20 mouse cellular contexts compared by ENCODE assay signal in genomic region chr14:53832553-53832952, GRCm38 (mm10).
DNase-seq lines count a peak whose midpoint lies in the region; ATAC-seq lines count a peak whose summit lies in the region.
"Had no signal": no experiment of that assay in that cellular context is flagged by ENCODE, and none has a peak within 500 bp of the region (broad histone marks: within the 10 kb centered on the region; RNA-seq: fewer than 3 reads in every experiment).

No protein-coding gene starts in this region.

- no peaks in the 10 kb centered on the region for H3K4me1 ChIP-seq in heart, embryonic 11.5 days (ENCODE audit: control insufficient read depth, insufficient read depth, low read length)
- H3K4me1 ChIP-seq: embryonic facial prominence, embryonic 12.5 days; forebrain, embryonic 15.5 days; heart, embryonic 12.5 days; hindbrain, embryonic 10.5 days; hindbrain, embryonic 15.5 days had no signal

- DNase-seq in left cerebral cortex, adult 18-20 months (ENCODE audit: low spot score in 2 of 2) = peak; percentile 7 to 16
- no peak for DNase-seq in left cerebral cortex, postnatal 4 days
- DNase-seq in right cerebral cortex, postnatal 36 days (ENCODE audit: low spot score in 2 of 2) = peak; percentile 3 to 4
- DNase-seq in right cerebral cortex, postnatal 10 days (ENCODE audit: low spot score in 2 of 2) = no peak
- peak; percentile 46 for DNase-seq in R1 (ENCODE audit: low read depth, low spot score)
- no peak for DNase-seq in spleen, adult 18-20 months
- DNase-seq: adrenal gland, postnatal 10 days; cerebellum, adult 11-12 months; cerebellum, adult 9-10 months; cerebellum, postnatal 25 days; gastrocnemius, postnatal 14 days; heart, adult 2 months had no signal

- H3K9ac ChIP-seq in heart, embryonic 11.5 days (ENCODE audit: low read depth, low read length) = no peak overlapping the region
- H3K9ac ChIP-seq: embryonic facial prominence, embryonic 12.5 days; forebrain, embryonic 15.5 days; heart, embryonic 12.5 days; hindbrain, embryonic 15.5 days had no signal

- no peaks in the 10 kb centered on the region for H3K36me3 ChIP-seq in heart, embryonic 11.5 days (ENCODE audit: control insufficient read depth, insufficient read depth, low read length)
- H3K36me3 ChIP-seq: embryonic facial prominence, embryonic 12.5 days; forebrain, embryonic 15.5 days; heart, embryonic 12.5 days; hindbrain, embryonic 10.5 days; hindbrain, embryonic 15.5 days had no signal

- no peak overlapping the region for H3K4me3 ChIP-seq in heart, embryonic 11.5 days (ENCODE audit: low read depth, low read length)
- H3K4me3 ChIP-seq: embryonic facial prominence, embryonic 12.5 days; forebrain, embryonic 15.5 days; heart, adult 2 months; heart, embryonic 12.5 days; hindbrain, embryonic 10.5 days; hindbrain, embryonic 15.5 days had no signal

- no peak overlapping the region for H3K27ac ChIP-seq in heart, embryonic 11.5 days (ENCODE audit: low read depth, low read length)
- H3K27ac ChIP-seq: embryonic facial prominence, embryonic 12.5 days; forebrain, embryonic 15.5 days; heart, adult 2 months; hindbrain, embryonic 10.5 days; hindbrain, embryonic 15.5 days had no signal

- ATAC-seq in heart, embryonic 11.5 days (replicated peaks; ENCODE audit: insufficient number of reproducible peaks, low FRiP score, low TSS enrichment) = no peak
- ATAC-seq: forebrain, embryonic 15.5 days; intestine, postnatal 0 days; Patski had no signal

- intact Hi-C loops in left cerebral cortex, postnatal 4 days (cut with DNase I) = no loop called here

- WGBS in heart, embryonic 11.5 days (ENCODE audit: insufficient replicate concordance) = 78% methylated on average over 3 of the region's 3 CpGs

- no peaks in the 10 kb centered on the region for H3K9me3 ChIP-seq in heart, embryonic 11.5 days (replicated peaks; ENCODE audit: control insufficient read depth, low read length)
- H3K9me3 ChIP-seq: embryonic facial prominence, embryonic 12.5 days; forebrain, embryonic 15.5 days; heart, embryonic 12.5 days; hindbrain, embryonic 10.5 days; hindbrain, embryonic 15.5 days had no signal

- no peak overlapping the region for H3K4me2 ChIP-seq in heart, embryonic 11.5 days
- H3K4me2 ChIP-seq: embryonic facial prominence, embryonic 12.5 days; forebrain, embryonic 15.5 days; heart, embryonic 12.5 days; hindbrain, embryonic 15.5 days had no signal

- no peaks in the 10 kb centered on the region for H3K27me3 ChIP-seq in heart, embryonic 11.5 days (ENCODE audit: control insufficient read depth, insufficient read depth, low read length)
- H3K27me3 ChIP-seq: embryonic facial prominence, embryonic 12.5 days; forebrain, embryonic 15.5 days; heart, embryonic 12.5 days; hindbrain, embryonic 15.5 days; Patski had no signal

Comparison
In these comparisons a context has a peak if more than half of its experiments do, and no peak if none do; other contexts are left out.
1. DNase-seq: peak in left cerebral cortex, adult 18-20 months (2 of 2), right cerebral cortex, postnatal 36 days (2 of 2) and R1 (single experiment); none in left cerebral cortex, postnatal 4 days (single experiment), right cerebral cortex, postnatal 10 days (0 of 2) and spleen, adult 18-20 months (0 of 2).